Mouse (Mus musculus) heart, postnatal 25 days (tissue): ENCODE data around the gene Slc36a1. TPM values are rescaled to one million over a fixed set of nuclear protein-coding genes. Genes with fewer than 3 reads are reported as not detected.

ENCODE experiments used
- DNase-seq: peaks from one replicate; pipeline ENCODE4 v3.0.0; 2022; ENCODE audit warnings: low spot score
- intact Hi-C: fragments of 180-260 bp; cut with DNase I; formaldehyde crosslinking; loops from one replicate; pipeline ENCODE4 v1.15.1; 2025
- total RNA-seq, 2 experiments: library from RNA; stranded (reverse); gene quantifications; 2 replicates each; pipeline ENCODE4 v1.2.3; 2021

Slc36a1 gene
- total RNA-seq, 2 experiments from 2014 or later, result 9.7 to 13.6 TPM

GRCm38 (mm10) chr11:55204602-55205001, 452 bp downstream of the Slc36a1 start:
- intact Hi-C loops, result loop anchor here (1.0 to 5.0 kb wide), 3 partner anchors 33 to 240 kb away; no protein-coding TSS in a partner anchor
- DNase-seq, result no peak

GRCm38 (mm10) chr11:55208001-55208690, 4.0 kb downstream of the Slc36a1 start:
- intact Hi-C loops, result no loop called here
- no peak for DNase-seq

- intact Hi-C loops, result no loop called here
- DNase-seq, result no peak
Observed at GRCm38 (mm10) chr11:55209032-55209431, 4.9 kb downstream of the Slc36a1 start.

- DNase-seq, result no peak
- intact Hi-C loops, result no loop called here
Observed at GRCm38 (mm10) chr11:55209626-55210353, 5.6 kb downstream of the Slc36a1 start.

- intact Hi-C loops, result no loop called here
- no peak for DNase-seq
Observed at GRCm38 (mm10) chr11:55213518-55213917, 9.4 kb downstream of the Slc36a1 start.

GRCm38 (mm10) chr11:55214161-55214560, 10.0 kb downstream of the Slc36a1 start:
- intact Hi-C loops, result no loop called here
- no peak for DNase-seq

GRCm38 (mm10) chr11:55214978-55215377, 10.8 kb downstream of the Slc36a1 start:
- intact Hi-C loops, result no loop called here
- DNase-seq, result no peak

GRCm38 (mm10) chr11:55216061-55216460, 11.9 kb downstream of the Slc36a1 start:
- intact Hi-C loops, result no loop called here
- no peak for DNase-seq

GRCm38 (mm10) chr11:55216830-55217229, 12.7 kb downstream of the Slc36a1 start:
- DNase-seq, result no peak
- intact Hi-C loops, result no loop called here

- intact Hi-C loops, result no loop called here
- no peak for DNase-seq
Observed at GRCm38 (mm10) chr11:55217418-55217817, 13.3 kb downstream of the Slc36a1 start.

GRCm38 (mm10) chr11:55217880-55218279, 13.7 kb downstream of the Slc36a1 start:
- no peak for DNase-seq
- intact Hi-C loops, result no loop called here

GRCm38 (mm10) chr11:55218473-55218872, 14.3 kb downstream of the Slc36a1 start:
- DNase-seq, result no peak
- intact Hi-C loops, result no loop called here

GRCm38 (mm10) chr11:55221306-55221705, 17.2 kb downstream of the Slc36a1 start:
- DNase-seq, result no peak
- intact Hi-C loops, result no loop called here

GRCm38 (mm10) chr11:55231034-55231433, 26.9 kb downstream of the Slc36a1 start:
- DNase-seq, result no peak

GRCm38 (mm10) chr11:55234288-55234687, 30.1 kb downstream of the Slc36a1 start:
- intact Hi-C loops, result no loop called here
- no peak for DNase-seq

More at GRCm38 (mm10) chr11:55231034-55231433, 26.9 kb downstream of the Slc36a1 start:
- intact Hi-C loops, result no loop called here

GRCm38 (mm10) chr11:55234791-55235190, 30.6 kb downstream of the Slc36a1 start:
- DNase-seq, result no peak
- intact Hi-C loops, result loop anchor here (5.0 kb wide), 1 partner anchor 32 kb away; the partner anchor contains the start of gene Slc36a1

- DNase-seq, result no peak
- intact Hi-C loops, result loop anchor here (5.0 kb wide), 1 partner anchor 35 kb away; the partner anchor contains the start of gene Slc36a1
Observed at GRCm38 (mm10) chr11:55236815-55237214, 32.7 kb downstream of the Slc36a1 start.

- intact Hi-C loops, result loop anchor here (5.0 kb wide), 1 partner anchor 37 kb away; the partner anchor contains the start of gene Slc36a1
- no peak for DNase-seq
Observed at GRCm38 (mm10) chr11:55239496-55239895, 35.3 kb downstream of the Slc36a1 start.

- intact Hi-C loops, result no loop called here
Observed at GRCm38 (mm10) chr11:55240556-55240955, 36.4 kb downstream of the Slc36a1 start.

GRCm38 (mm10) chr11:55250527-55250926, 46.4 kb downstream of the Slc36a1 start:
- DNase-seq, result no peak
- intact Hi-C loops, result no loop called here

More at GRCm38 (mm10) chr11:55240556-55240955, 36.4 kb downstream of the Slc36a1 start:
- DNase-seq, result peak; percentile 52

GRCm38 (mm10) chr11:55253391-55253790, 49.2 kb downstream of the Slc36a1 start:
- intact Hi-C loops, result no loop called here
- no peak for DNase-seq
